Mouse (Mus musculus) myocyte (in vitro differentiated cells): ENCODE data around the gene Dmgdh. TPM values are rescaled to one million over a fixed set of nuclear protein-coding genes. Genes with fewer than 3 reads are reported as not detected.

ENCODE experiments used
- H3K27me3 ChIP-seq: one replicate; pipeline ENCODE4 v1.6.1; 2011; ENCODE audit not compliant: control insufficient read depth, insufficient read depth, insufficient read length
- H3K36me3 ChIP-seq: one replicate; pipeline ENCODE4 v1.6.1; 2011; ENCODE audit not compliant: control insufficient read depth, insufficient read depth
- H3K4me2 ChIP-seq: one replicate; pipeline ENCODE4 v1.6.1; 2011; ENCODE audit warnings: low read depth, control low read depth
- H3K4me3 ChIP-seq: one replicate; pipeline ENCODE4 v1.5.1; 2011; ENCODE audit warnings: mild to moderate bottlenecking, control low read depth, moderate library complexity
- H3K79me2 ChIP-seq: one replicate; pipeline ENCODE4 v1.6.1; 2011; ENCODE audit not compliant: control insufficient read depth, insufficient read depth
- H3ac ChIP-seq: one replicate; pipeline ENCODE4 v1.6.1; 2011; ENCODE audit not compliant: control insufficient read depth, insufficient read length
- CEBPB ChIP-seq: IDR thresholded peaks from 2 replicates; pipeline ENCODE4 v1.6.1; 2011; ENCODE audit warnings: mild to moderate bottlenecking, moderate library complexity; ENCODE audit not compliant: poor library complexity, insufficient read depth, severe bottlenecking
- E2F4 ChIP-seq: IDR thresholded peaks from one replicate; pipeline ENCODE4 v1.6.1; 2011; ENCODE audit warnings: mild to moderate bottlenecking, control low read depth, moderate library complexity; ENCODE audit not compliant: insufficient read depth
- MAX ChIP-seq: IDR thresholded peaks from one replicate; pipeline ENCODE4 v1.6.1; 2011; ENCODE audit warnings: low read depth, mild to moderate bottlenecking, control low read depth
- MYOD1 ChIP-seq, 3 experiments: IDR thresholded peaks; one replicate each; pipeline ENCODE4 v1.6.1; 2011; ENCODE audit warnings: control low read depth in 2 of 3, low read depth in 2 of 3, mild to moderate bottlenecking in 2 of 3, moderate library complexity in 1 of 3; ENCODE audit not compliant: insufficient read length in 2 of 3, control insufficient read depth in 1 of 3
- MYOG ChIP-seq, 3 experiments: IDR thresholded peaks; one replicate each; pipeline ENCODE4 v1.6.1; 2011; ENCODE audit warnings: control low read depth in 2 of 3, low read depth in 2 of 3, mild to moderate bottlenecking in 2 of 3; ENCODE audit not compliant: insufficient read length in 2 of 3, control insufficient read depth in 1 of 3, insufficient read depth in 1 of 3
- POLR2A ChIP-seq: IDR thresholded peaks from one replicate; pipeline ENCODE4 v1.6.1; 2011; ENCODE audit warnings: low read depth, mild to moderate bottlenecking, control low read depth, moderate library complexity; ENCODE audit not compliant: insufficient read length
- POLR2AphosphoS2 ChIP-seq: IDR thresholded peaks from one replicate; pipeline ENCODE4 v1.6.1; 2011; ENCODE audit warnings: low read depth, control low read depth; ENCODE audit not compliant: insufficient read length
- REST ChIP-seq: IDR thresholded peaks from one replicate; pipeline ENCODE4 v1.6.1; 2011; ENCODE audit warnings: mild to moderate bottlenecking, control low read depth, moderate library complexity; ENCODE audit not compliant: insufficient read depth, insufficient read length
- SRF ChIP-seq: IDR thresholded peaks from one replicate; pipeline ENCODE4 v1.6.1; 2011; ENCODE audit warnings: low read depth; ENCODE audit not compliant: control insufficient read depth, insufficient read length
- TCF12 ChIP-seq: IDR thresholded peaks from one replicate; pipeline ENCODE4 v1.6.1; 2011; ENCODE audit warnings: mild to moderate bottlenecking, control low read depth; ENCODE audit not compliant: poor library complexity, insufficient read depth, severe bottlenecking
- TCF3 ChIP-seq: IDR thresholded peaks from one replicate; pipeline ENCODE4 v1.6.1; 2011; ENCODE audit warnings: low read depth, control low read depth; ENCODE audit not compliant: insufficient read length
- USF1 ChIP-seq: IDR thresholded peaks from one replicate; pipeline ENCODE4 v1.6.1; 2011; ENCODE audit warnings: low read depth, mild to moderate bottlenecking, control low read depth, moderate library complexity
- polyA plus RNA-seq: library from polyadenylated mRNA; unstranded; fragments of >200 nt; fragmentation: generic; extraction: Trizol; gene quantifications from one replicate; pipeline ENCODE4 v1.2.1, GENCODE M21; 2012; ENCODE audit warnings: missing spikeins

Gene Dmgdh
- polyA plus RNA-seq, 1 experiment: not detected

GRCm38 (mm10) chr13:93636561-93636960 lies 37.7 kb upstream of the Dmgdh start:
- no peak overlapping the region for H3K4me2 ChIP-seq
- H3K36me3 ChIP-seq: no peaks in the 10 kb centered on the region
- H3K79me2 ChIP-seq: no peaks in the 10 kb centered on the region
- TF ChIP-seq REST (no peak), TCF12 (no peak), USF1 (no peak)
- no peak overlapping the region for H3K4me3 ChIP-seq
- peaks cover 24% of the 10 kb centered on the region for H3K27me3 ChIP-seq
- H3ac ChIP-seq: no peak overlapping the region

GRCm38 (mm10) chr13:93637282-93638245 lies 36.7 kb upstream of the Dmgdh start, which contains the start of gene Bhmt:
TSS of gene Bhmt (minus strand) at chr13:93637961.
- Histone ChIP-seq H3K4me2 (no peak within 1 kb of the TSS), H3K36me3 (no peaks in the 10 kb centered on the region), H3K79me2 (no peaks in the 10 kb centered on the region), H3K4me3 (no peak within 1 kb of the TSS), H3ac (no peak within 1 kb of the TSS), H3K27me3 (peaks cover 28% of the 10 kb centered on the region)
- no peak for TF ChIP-seq E2F4
- no peak for TF ChIP-seq TCF12
- no peak for TF ChIP-seq POLR2A
- no peak for TF ChIP-seq SRF
- no peak for TF ChIP-seq MAX
- no peak for TF ChIP-seq TCF3
- no peak for TF ChIP-seq MYOD1 (IDR thresholded peaks at IDR 0.05; ENCODE audit: control insufficient read depth in 1 of 3, insufficient read length in 2 of 3, low read depth in 2 of 3)
- no peak for TF ChIP-seq USF1
- TF ChIP-seq MYOG (IDR thresholded peaks at IDR 0.05; ENCODE audit: control insufficient read depth in 1 of 3, insufficient read depth in 1 of 3, insufficient read length in 2 of 3, low read depth in 2 of 3): no peak
- TF ChIP-seq REST: no peak
- no peak for TF ChIP-seq POLR2AphosphoS2
- no peak for TF ChIP-seq CEBPB

GRCm38 (mm10) chr13:93639636-93640035 lies 34.6 kb upstream of the Dmgdh start:
- Histone ChIP-seq H3K4me3 (no peak overlapping the region), H3K27me3 (peaks cover 16% of the 10 kb centered on the region), H3K79me2 (no peaks in the 10 kb centered on the region), H3ac (no peak overlapping the region), H3K4me2 (no peak overlapping the region), H3K36me3 (no peaks in the 10 kb centered on the region)
- TF ChIP-seq POLR2AphosphoS2 (no peak), REST (no peak), TCF12 (no peak), MYOD1 (IDR thresholded peaks at IDR 0.05; ENCODE audit: control insufficient read depth in 1 of 3, insufficient read length in 2 of 3, low read depth in 2 of 3) (no peak), SRF (no peak), USF1 (no peak), MYOG (IDR thresholded peaks at IDR 0.05; ENCODE audit: control insufficient read depth in 1 of 3, insufficient read depth in 1 of 3, insufficient read length in 2 of 3, low read depth in 2 of 3) (no peak), E2F4 (no peak), MAX (no peak), POLR2A (no peak), CEBPB (no peak), TCF3 (no peak)

- Histone ChIP-seq H3K4me2 (no peak overlapping the region), H3K79me2 (no peaks in the 10 kb centered on the region), H3K36me3 (no peaks in the 10 kb centered on the region), H3K27me3 (no peaks in the 10 kb centered on the region), H3ac (no peak overlapping the region), H3K4me3 (no peak overlapping the region)
- no peak for TF ChIP-seq USF1
- no peak for TF ChIP-seq MAX
- no peak for TF ChIP-seq MYOD1 (IDR thresholded peaks at IDR 0.05; ENCODE audit: control insufficient read depth in 1 of 3, insufficient read length in 2 of 3, low read depth in 2 of 3)
- TF ChIP-seq MYOG (IDR thresholded peaks at IDR 0.05; ENCODE audit: control insufficient read depth in 1 of 3, insufficient read depth in 1 of 3, insufficient read length in 2 of 3, low read depth in 2 of 3): no peak
- TF ChIP-seq CEBPB: no peak
- no peak for TF ChIP-seq REST
- TF ChIP-seq POLR2AphosphoS2: no peak
- no peak for TF ChIP-seq E2F4
- no peak for TF ChIP-seq TCF3
- TF ChIP-seq SRF: no peak
- no peak for TF ChIP-seq POLR2A
- no peak for TF ChIP-seq TCF12
Measured at GRCm38 (mm10) chr13:93648387-93649130, 25.7 kb upstream of the Dmgdh start.
